Mouse (Mus musculus) midbrain, embryonic 12.5 days (tissue): ENCODE results near the gene Mpp3. TPM values are rescaled to one million over a fixed set of nuclear protein-coding genes. Genes with fewer than 3 reads are reported as not detected.

Experiments
- ATAC-seq: fragments of 200-750 bp; cut with Nextera tagmentation; 2 replicates; pipeline ENCODE4 v1.8.0; 2017; ENCODE audit warnings: low read depth, moderate TSS enrichment, moderate library complexity; ENCODE audit not compliant: low FRiP score
- H3K27ac ChIP-seq: fragments of 300-500 bp; sonication (generic); replicated peaks from 2 replicates; pipeline ENCODE4 v1.5.1; 2016; ENCODE audit warnings: mild to moderate bottlenecking
- H3K27me3 ChIP-seq: fragments of 300-500 bp; sonication (generic); 2 replicates; pipeline ENCODE4 v1.6.1; 2016; ENCODE audit warnings: mild to moderate bottlenecking
- H3K36me3 ChIP-seq: fragments of 300-500 bp; sonication (generic); 2 replicates; pipeline ENCODE4 v1.6.1; 2016
- H3K4me1 ChIP-seq: fragments of 300-500 bp; sonication (generic); 2 replicates; pipeline ENCODE4 v1.6.1; 2016
- H3K4me2 ChIP-seq: fragments of 300-500 bp; sonication (generic); replicated peaks from 2 replicates; pipeline ENCODE4 v1.6.1; 2016; ENCODE audit warnings: mild to moderate bottlenecking, moderate library complexity
- H3K4me3 ChIP-seq: fragments of 300-500 bp; sonication (generic); 2 replicates; pipeline ENCODE4 v1.5.1; 2016; ENCODE audit warnings: mild to moderate bottlenecking
- H3K9ac ChIP-seq: fragments of 300-500 bp; sonication (generic); replicated peaks from 2 replicates; pipeline ENCODE4 v1.6.1; 2016; ENCODE audit warnings: mild to moderate bottlenecking, moderate library complexity
- H3K9me3 ChIP-seq: fragments of 300-500 bp; sonication (generic); 2 replicates; pipeline ENCODE4 v1.6.1; 2016; ENCODE audit warnings: mild to moderate bottlenecking
- WGBS: fragments of 180-500 bp; shearing (Covaris S2); methylation state at CpG from one replicate; pipeline ENCODE4 v1.1.7; 2016; 5-methylcytosine and 5-hydroxymethylcytosine counted together
- polyA plus RNA-seq: library from polyadenylated mRNA; unstranded; fragments of >200 nt; fragmentation: Nextera tagmentation; extraction: Ambion mirVana; gene quantifications from 2 replicates; pipeline ENCODE4 v1.2.1, GENCODE M21; 2016

Mpp3 gene
- polyA plus RNA-seq, 1 experiment from 2014 or later: 32.1 TPM

GRCm38 (mm10) chr11:102024875-102025274 is 3.4 kb downstream of the Mpp3 start:
- no peak overlapping the region for H3K9ac ChIP-seq
- peaks cover 31% of the 10 kb centered on the region for H3K4me1 ChIP-seq
- ATAC-seq: no peak
- WGBS: 86% methylated on average over 4 of the region's 4 CpGs
- no peaks in the 10 kb centered on the region for H3K9me3 ChIP-seq
- 0 out of 2 replicates have a peak overlapping the region, but pooled peaks have one; percentile 4 for H3K4me3 ChIP-seq
- peaks cover 19% of the 10 kb centered on the region for H3K36me3 ChIP-seq
- H3K4me2 ChIP-seq: peak overlapping the region; percentile 83
- H3K27me3 ChIP-seq: no peaks in the 10 kb centered on the region
- no peak overlapping the region for H3K27ac ChIP-seq

GRCm38 (mm10) chr11:102024084-102024758 is 4.0 kb downstream of the Mpp3 start:
- Histone ChIP-seq H3K9ac (no peak overlapping the region), H3K4me2 (no peak overlapping the region)

GRCm38 (mm10) chr11:102023406-102023805 is 4.9 kb downstream of the Mpp3 start:
- no peak for ATAC-seq
- 80% methylated on average over 13 of the region's 13 CpGs for WGBS
- Histone ChIP-seq H3K4me2 (no peak overlapping the region), H3K36me3 (peaks cover 21% of the 10 kb centered on the region), H3K4me1 (peaks cover 33% of the 10 kb centered on the region), H3K9me3 (no peaks in the 10 kb centered on the region), H3K4me3 (no peak overlapping the region), H3K9ac (0 out of 2 replicates have a peak overlapping the region, but pooled peaks have one; percentile 31), H3K27me3 (no peaks in the 10 kb centered on the region), H3K27ac (no peak overlapping the region)

More at GRCm38 (mm10) chr11:102024084-102024758, 4.0 kb downstream of the Mpp3 start:
- no peaks in the 10 kb centered on the region for H3K9me3 ChIP-seq
- 90% methylated on average over 6 of the region's 6 CpGs for WGBS
- H3K4me1 ChIP-seq: peaks cover 33% of the 10 kb centered on the region
- H3K27ac ChIP-seq: no peak overlapping the region
- H3K4me3 ChIP-seq: no peak overlapping the region
- H3K27me3 ChIP-seq: no peaks in the 10 kb centered on the region
- H3K36me3 ChIP-seq: peaks cover 19% of the 10 kb centered on the region
- ATAC-seq: no peak

GRCm38 (mm10) chr11:102021196-102021595 is 7.1 kb downstream of the Mpp3 start:
- peaks cover 40% of the 10 kb centered on the region for H3K36me3 ChIP-seq
- H3K4me2 ChIP-seq: no peak overlapping the region
- H3K9ac ChIP-seq: no peak overlapping the region
- 95% methylated on average over 5 of the region's 5 CpGs for WGBS
- no peak for ATAC-seq
- H3K4me1 ChIP-seq: peaks cover 23% of the 10 kb centered on the region
- no peaks in the 10 kb centered on the region for H3K9me3 ChIP-seq
- no peaks in the 10 kb centered on the region for H3K27me3 ChIP-seq
- H3K27ac ChIP-seq: no peak overlapping the region
- no peak overlapping the region for H3K4me3 ChIP-seq

DNA sequence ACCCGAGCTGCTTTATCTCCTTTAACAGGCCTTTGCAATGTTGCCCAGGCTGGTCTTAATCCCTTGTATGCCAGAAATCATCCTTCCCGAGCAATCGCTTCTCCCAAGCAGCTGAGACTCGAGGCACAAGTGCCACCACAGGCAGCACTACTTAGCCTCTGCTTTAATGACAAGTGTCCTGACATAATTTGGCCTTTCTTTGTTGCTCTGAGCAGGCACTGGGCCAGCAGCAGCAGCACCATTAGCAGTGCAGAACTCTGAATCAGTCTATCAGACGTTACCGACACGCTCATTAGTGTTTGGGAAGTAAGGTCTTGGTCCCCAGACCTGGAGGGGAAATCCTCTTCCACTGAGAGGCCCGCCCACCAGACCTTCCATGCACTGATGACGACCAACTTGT is 8.5 kb downstream of the Mpp3 start:
- H3K9ac ChIP-seq: no peak overlapping the region
- H3K9me3 ChIP-seq: no peaks in the 10 kb centered on the region
- peaks cover 45% of the 10 kb centered on the region for H3K36me3 ChIP-seq
- H3K27ac ChIP-seq: peak overlapping the region; percentile 25; the same call in 1 of the 2 replicates
- no peak overlapping the region for H3K4me3 ChIP-seq
- H3K27me3 ChIP-seq: no peaks in the 10 kb centered on the region
- peaks cover 13% of the 10 kb centered on the region for H3K4me1 ChIP-seq
- 80% methylated on average over 9 of the region's 9 CpGs for WGBS
- H3K4me2 ChIP-seq: no peak overlapping the region
- ATAC-seq: no peak

DNA sequence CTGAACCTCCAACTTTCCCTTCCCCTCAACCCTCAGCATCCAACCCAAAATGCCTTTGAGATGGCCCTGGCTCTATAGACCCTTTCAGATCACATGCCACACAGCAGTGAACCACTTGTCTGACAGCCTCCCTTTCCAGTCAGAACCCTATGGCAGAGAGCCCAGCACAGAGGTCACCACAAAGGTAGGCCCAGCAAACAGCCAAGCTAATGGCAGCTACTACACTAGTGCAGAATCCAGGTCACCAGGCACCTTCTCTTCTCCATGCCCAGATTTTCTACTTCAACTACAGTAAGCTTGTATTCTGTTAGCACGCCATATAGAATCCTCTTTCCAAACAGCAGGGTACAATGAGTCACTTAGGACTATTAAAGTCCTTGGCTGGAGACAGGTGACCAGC is 12.1 kb downstream of the Mpp3 start:
- Histone ChIP-seq H3K4me2 (no peak overlapping the region), H3K36me3 (peaks cover 58% of the 10 kb centered on the region), H3K4me3 (no peak overlapping the region), H3K27me3 (no peaks in the 10 kb centered on the region), H3K27ac (no peak overlapping the region; the same call in 1 of the 2 replicates), H3K4me1 (peaks cover 15% of the 10 kb centered on the region; the same call in 1 of the 2 replicates), H3K9me3 (no peaks in the 10 kb centered on the region), H3K9ac (no peak overlapping the region)
- WGBS: 88% methylated on average over 1 of the region's 1 CpGs
- ATAC-seq: no peak

DNA sequence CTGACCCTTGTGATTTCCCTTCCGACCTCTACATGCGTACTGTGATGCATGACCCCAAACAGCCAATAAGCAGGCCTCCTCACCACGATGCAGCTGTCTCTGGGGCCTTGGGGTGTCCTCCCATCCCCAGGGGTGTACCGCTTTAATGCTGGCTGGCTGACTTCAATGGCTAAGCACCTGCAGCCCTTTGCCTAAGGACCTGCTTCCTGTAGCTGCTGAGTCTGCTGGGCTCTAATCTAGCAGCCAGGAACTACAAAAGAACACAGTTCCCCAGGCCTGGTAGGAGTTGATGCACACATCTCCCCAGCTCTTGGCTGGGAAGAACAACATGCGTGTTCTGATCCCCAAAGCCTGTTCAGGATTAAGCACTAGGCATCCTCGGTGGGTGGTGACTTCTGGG is 12.8 kb downstream of the Mpp3 start:
- 59% methylated on average over 6 of the region's 6 CpGs for WGBS
- Histone ChIP-seq H3K27me3 (no peaks in the 10 kb centered on the region), H3K9ac (no peak overlapping the region), H3K4me3 (no peak overlapping the region), H3K4me1 (peaks cover 17% of the 10 kb centered on the region), H3K36me3 (peaks cover 63% of the 10 kb centered on the region), H3K9me3 (no peaks in the 10 kb centered on the region), H3K4me2 (no peak overlapping the region), H3K27ac (no peak overlapping the region; the same call in 1 of the 2 replicates)
- no peak for ATAC-seq

DNA sequence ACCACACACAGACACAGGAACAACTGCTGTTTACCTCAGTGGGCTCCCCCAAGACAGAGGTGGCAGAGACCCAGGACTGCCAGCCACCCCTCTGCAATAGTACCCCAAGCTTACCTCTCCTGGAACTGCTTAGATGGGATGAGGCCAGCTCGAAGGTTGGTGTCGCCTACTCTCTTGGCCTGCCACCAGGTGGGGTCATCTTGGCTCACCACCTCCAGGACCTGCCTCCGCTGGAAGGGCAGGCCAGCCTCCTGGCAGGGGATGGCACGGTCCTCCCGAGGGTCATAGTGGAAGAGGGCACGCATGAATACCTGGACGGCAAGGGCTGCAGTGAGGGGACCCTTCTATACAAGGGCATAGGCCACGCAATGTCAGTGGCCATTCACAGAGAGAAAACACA is 15.1 kb downstream of the Mpp3 start:
- H3K27me3 ChIP-seq: no peaks in the 10 kb centered on the region
- peaks cover 24% of the 10 kb centered on the region for H3K4me1 ChIP-seq
- H3K27ac ChIP-seq: no peak overlapping the region
- WGBS: 88% methylated on average over 8 of the region's 8 CpGs
- H3K9me3 ChIP-seq: no peaks in the 10 kb centered on the region
- H3K4me2 ChIP-seq: no peak overlapping the region
- H3K4me3 ChIP-seq: no peak overlapping the region
- no peak overlapping the region for H3K9ac ChIP-seq
- no peak for ATAC-seq
- peaks cover 79% of the 10 kb centered on the region for H3K36me3 ChIP-seq

DNA sequence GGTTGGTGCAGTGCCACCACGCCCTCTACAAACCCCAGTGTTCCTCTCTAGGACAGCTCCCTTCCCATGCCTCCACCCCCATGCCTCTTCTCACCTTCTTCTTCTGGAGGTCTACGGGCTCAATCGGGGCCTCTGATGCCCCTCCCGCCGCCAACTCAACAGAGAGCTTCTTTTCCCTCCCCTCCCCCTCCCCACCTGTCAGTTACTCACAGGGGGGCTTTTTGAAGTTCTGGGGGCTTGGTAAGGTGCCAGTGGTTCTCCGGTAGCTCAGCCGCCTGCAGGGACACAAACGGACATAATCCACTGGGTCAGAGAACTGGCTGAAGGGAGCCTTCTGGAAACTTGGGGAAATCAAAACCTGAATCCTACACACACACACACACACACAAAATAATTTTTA is 16.8 kb downstream of the Mpp3 start:
- no peak overlapping the region for H3K4me3 ChIP-seq
- H3K27me3 ChIP-seq: no peaks in the 10 kb centered on the region
- no peak overlapping the region for H3K9ac ChIP-seq
- H3K27ac ChIP-seq: no peak overlapping the region
- WGBS: 88% methylated on average over 8 of the region's 8 CpGs
- no peaks in the 10 kb centered on the region for H3K9me3 ChIP-seq
- ATAC-seq: no peak
- peaks cover 29% of the 10 kb centered on the region for H3K4me1 ChIP-seq
- peaks cover 76% of the 10 kb centered on the region for H3K36me3 ChIP-seq
- no peak overlapping the region for H3K4me2 ChIP-seq

DNA sequence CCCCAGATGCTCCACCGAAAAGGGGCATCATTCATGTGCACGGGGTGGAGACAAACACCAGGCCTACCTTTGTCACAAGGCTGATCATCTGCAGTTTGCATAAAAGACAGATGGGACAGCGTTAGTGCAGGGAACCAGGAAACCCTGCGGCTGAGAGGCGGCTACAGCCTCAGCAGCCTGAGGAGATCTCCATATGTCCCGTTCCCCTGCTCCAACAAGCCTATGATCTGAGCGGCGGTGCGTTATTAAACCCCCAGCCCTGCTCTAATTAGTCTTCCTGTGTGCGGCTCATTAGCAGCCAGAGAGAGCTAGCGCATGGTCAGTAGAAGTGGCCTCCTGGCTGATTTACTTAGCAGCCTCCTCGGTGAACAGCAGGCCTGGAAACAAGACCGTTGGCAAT is 18.1 kb downstream of the Mpp3 start:
- H3K9me3 ChIP-seq: no peaks in the 10 kb centered on the region
- no peak overlapping the region for H3K4me3 ChIP-seq
- H3K4me1 ChIP-seq: peaks cover 30% of the 10 kb centered on the region
- H3K9ac ChIP-seq: no peak overlapping the region
- no peaks in the 10 kb centered on the region for H3K27me3 ChIP-seq
- peaks cover 75% of the 10 kb centered on the region for H3K36me3 ChIP-seq
- H3K4me2 ChIP-seq: no peak overlapping the region
- peak overlapping the region; percentile 76 for H3K27ac ChIP-seq
- ATAC-seq: peak; percentile 30; the same call in 1 of the 2 replicates
- 61% methylated on average over 13 of the region's 13 CpGs for WGBS

- 89% methylated on average over 15 of the region's 15 CpGs for WGBS
- no peak for ATAC-seq
- H3K4me1 ChIP-seq: peaks cover 30% of the 10 kb centered on the region
Observed at GRCm38 (mm10) chr11:102008954-102009637, 19.2 kb downstream of the Mpp3 start.

DNA sequence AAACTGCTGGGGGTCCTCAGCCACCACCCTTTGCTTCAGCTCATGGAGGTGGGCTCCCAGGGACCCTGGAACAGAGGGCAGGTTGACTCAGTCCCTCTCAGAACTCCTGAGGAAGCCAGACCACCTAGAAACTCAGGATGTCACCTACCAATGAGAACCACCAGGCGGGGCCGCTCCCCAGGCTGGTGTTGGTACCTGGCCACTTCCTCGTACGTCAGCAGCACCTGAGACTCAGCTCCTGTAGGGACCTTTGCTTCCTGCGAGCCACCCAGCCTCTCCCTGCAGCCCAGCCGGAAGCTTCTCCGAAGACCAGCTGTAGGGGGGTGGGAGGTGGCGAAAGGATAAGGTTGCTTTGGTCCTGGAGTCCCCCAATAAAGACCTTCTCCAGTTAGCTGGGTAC is 19.9 kb downstream of the Mpp3 start:
- no peak for ATAC-seq
- peaks cover 77% of the 10 kb centered on the region for H3K36me3 ChIP-seq
- H3K4me2 ChIP-seq: no peak overlapping the region
- H3K27ac ChIP-seq: no peak overlapping the region
- H3K27me3 ChIP-seq: no peaks in the 10 kb centered on the region
- H3K4me3 ChIP-seq: no peak overlapping the region
- H3K9me3 ChIP-seq: no peaks in the 10 kb centered on the region
- H3K9ac ChIP-seq: no peak overlapping the region
- peaks cover 27% of the 10 kb centered on the region for H3K4me1 ChIP-seq
- 93% methylated on average over 8 of the region's 8 CpGs for WGBS

More at GRCm38 (mm10) chr11:102008954-102009637, 19.2 kb downstream of the Mpp3 start:
- H3K9ac ChIP-seq: no peak overlapping the region
- no peaks in the 10 kb centered on the region for H3K27me3 ChIP-seq
- no peak overlapping the region for H3K4me2 ChIP-seq
- 0 out of 2 replicates have a peak overlapping the region, but pooled peaks have one; percentile 76 for H3K27ac ChIP-seq
- H3K9me3 ChIP-seq: no peaks in the 10 kb centered on the region
- no peak overlapping the region for H3K4me3 ChIP-seq
- H3K36me3 ChIP-seq: peaks cover 78% of the 10 kb centered on the region
